Comparison of ENCODE assay signal across 14 mouse cellular contexts in the genomic region with DNA sequence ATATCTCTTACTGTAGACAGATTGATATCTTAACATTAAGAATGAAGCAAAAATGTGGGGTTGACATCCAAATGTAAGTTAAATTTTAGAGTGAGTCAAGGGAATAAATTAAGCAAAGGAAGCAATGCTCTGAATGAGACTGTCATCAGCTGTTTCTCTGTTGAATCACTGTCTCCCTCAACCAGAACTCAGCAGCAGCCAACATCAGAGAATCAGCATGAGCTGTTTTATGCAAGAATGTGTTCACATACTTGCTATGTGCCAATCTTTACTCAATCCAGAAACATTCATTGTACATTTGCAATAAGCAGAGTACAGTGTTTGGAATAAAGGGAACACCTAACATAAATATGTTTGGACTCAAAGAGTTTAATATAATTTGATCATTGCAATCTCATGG.
"Had no signal": no experiment of that assay in that cellular context is flagged by ENCODE, and none has a peak within 500 bp of the region (broad histone marks: within the 10 kb centered on the region; RNA-seq: fewer than 3 reads in every experiment).

No protein-coding gene starts in this region.

- H3K9ac ChIP-seq: limb, embryonic 12.5 days; liver, embryonic 13.5 days; midbrain, embryonic 12.5 days; neural tube, embryonic 15.5 days had no signal

- H3K27ac ChIP-seq: limb, embryonic 12.5 days; liver, embryonic 13.5 days; midbrain, embryonic 12.5 days; neural tube, embryonic 15.5 days; stomach, postnatal 0 days had no signal

- H3K27me3 ChIP-seq: limb, embryonic 12.5 days; liver, embryonic 13.5 days; midbrain, embryonic 12.5 days; neural tube, embryonic 15.5 days had no signal

- DNase-seq: kidney, adult 11 months; kidney, postnatal 10 days; liver; liver, embryonic 13.5 days; lung, adult 18-20 months; right cerebral cortex, adult 18-20 months; right cerebral cortex, postnatal 25 days; thymus, adult 18-20 months; thymus, postnatal 25 days had no signal

- ATAC-seq: midbrain, embryonic 16.5 days had no signal

- H3K4me2 ChIP-seq: limb, embryonic 12.5 days; liver, embryonic 13.5 days; midbrain, embryonic 12.5 days; neural tube, embryonic 15.5 days had no signal

- H3K9me3 ChIP-seq: limb, embryonic 12.5 days; liver, embryonic 13.5 days; midbrain, embryonic 12.5 days; neural tube, embryonic 15.5 days had no signal

- H3K4me1 ChIP-seq: liver, embryonic 13.5 days; midbrain, embryonic 12.5 days; neural tube, embryonic 15.5 days had no signal

- H3K4me3 ChIP-seq: limb, embryonic 12.5 days; liver, embryonic 13.5 days; midbrain, embryonic 12.5 days; neural tube, embryonic 15.5 days had no signal

- H3K36me3 ChIP-seq: limb, embryonic 12.5 days; liver, embryonic 13.5 days; midbrain, embryonic 12.5 days; neural tube, embryonic 15.5 days had no signal
